ENCODE assay signal across 13 mouse cellular contexts in the genomic region with DNA sequence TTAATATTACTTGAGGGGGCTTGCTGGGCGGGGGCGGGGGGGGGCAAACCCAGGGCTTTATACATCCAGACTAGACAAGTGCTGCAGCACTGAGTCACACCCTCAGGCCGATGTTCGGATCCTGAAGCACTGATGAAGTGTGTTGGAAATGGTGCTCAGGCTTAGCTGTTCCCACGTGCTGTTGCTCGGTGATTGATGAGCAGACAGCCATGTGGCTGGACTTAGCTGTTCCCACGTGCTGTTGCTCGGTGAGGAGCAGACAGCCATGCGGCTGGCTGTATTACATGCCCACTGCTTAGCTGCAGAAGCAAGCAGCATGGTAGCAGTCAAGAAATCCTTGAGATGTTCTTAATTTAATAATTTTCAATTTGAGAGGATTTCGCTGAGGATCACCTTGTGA.
A peak's percentile ranks its signal among the peaks of the same experiment; 100 is the strongest.
DNase-seq lines count a peak whose midpoint lies in the region; ATAC-seq and TF ChIP-seq lines count a peak whose summit lies in the region.
"Had no signal": no experiment of that assay in that cellular context is flagged by ENCODE, and none has a peak within 500 bp of the region (broad histone marks: within the 10 kb centered on the region; RNA-seq: fewer than 3 reads in every experiment).

No protein-coding gene starts in this region.

- 52% methylated on average over 10 of the region's 10 CpGs for WGBS in kidney, embryonic 14.5 days
- 33% methylated on average over 10 of the region's 10 CpGs for WGBS in stomach, embryonic 14.5 days
- WGBS in stomach, postnatal 0 days: 46% methylated on average over 10 of the region's 10 CpGs
- WGBS in intestine, embryonic 16.5 days: 53% methylated on average over 10 of the region's 10 CpGs

- H3K4me2 ChIP-seq in kidney, embryonic 14.5 days (replicated peaks; ENCODE audit: low read depth, low read length): no peak overlapping the region
- no peak overlapping the region for H3K4me2 ChIP-seq in stomach, embryonic 14.5 days (replicated peaks; ENCODE audit: low read depth, low read length)
- H3K4me2 ChIP-seq in stomach, postnatal 0 days (replicated peaks; ENCODE audit: low read depth): no peak overlapping the region
- H3K4me2 ChIP-seq in intestine, embryonic 16.5 days (ENCODE audit: low read depth, low read length): no peak overlapping the region
- H3K4me2 ChIP-seq: limb, embryonic 13.5 days had no signal

- no peaks in the 10 kb centered on the region for H3K9me3 ChIP-seq in kidney, embryonic 14.5 days (ENCODE audit: control insufficient read depth, low read length)
- no peaks in the 10 kb centered on the region for H3K9me3 ChIP-seq in stomach, embryonic 14.5 days (ENCODE audit: control insufficient read depth, low read depth, low read length)
- no peaks in the 10 kb centered on the region for H3K9me3 ChIP-seq in stomach, postnatal 0 days (ENCODE audit: control insufficient read depth, low read length)
- no peaks in the 10 kb centered on the region for H3K9me3 ChIP-seq in intestine, embryonic 16.5 days (ENCODE audit: control insufficient read depth, low read length)
- H3K9me3 ChIP-seq: limb, embryonic 13.5 days; megakaryocyte, embryonic 14.5 days had no signal

- no peak overlapping the region for H3K9ac ChIP-seq in kidney, embryonic 14.5 days (ENCODE audit: low read depth, low read length)
- no peak overlapping the region for H3K9ac ChIP-seq in stomach, embryonic 14.5 days (replicated peaks; ENCODE audit: low read depth, low read length)
- no peak overlapping the region for H3K9ac ChIP-seq in stomach, postnatal 0 days (ENCODE audit: low read length)
- no peak overlapping the region for H3K9ac ChIP-seq in intestine, embryonic 16.5 days (ENCODE audit: low read depth, low read length)
- H3K9ac ChIP-seq: limb, embryonic 13.5 days had no signal

- intact Hi-C loops in left cerebral cortex, postnatal 25 days (cut with DNase I): loop anchor here (10.0 kb wide), 1 partner anchor 168 kb away; no protein-coding TSS in a partner anchor

- no peak for DNase-seq in kidney, postnatal 10 days
- DNase-seq in stomach, postnatal 0 days (ENCODE audit: low spot score): no peak
- DNase-seq in left cerebral cortex, postnatal 25 days (ENCODE audit: low spot score in 2 of 2): no peak
- no peak for DNase-seq in spleen, adult 12 weeks (ENCODE audit: low spot score)
- no peak for DNase-seq in natural killer cell, adult 2 months (ENCODE audit: low spot score in 2 of 2)
- DNase-seq: adrenal gland, postnatal 25 days; cerebellum, postnatal 10 days had no signal

- no peak overlapping the region for H3K27ac ChIP-seq in kidney, embryonic 14.5 days (ENCODE audit: low read depth, low read length)
- H3K27ac ChIP-seq in stomach, embryonic 14.5 days (ENCODE audit: low read length): no peak overlapping the region
- no peak overlapping the region for H3K27ac ChIP-seq in stomach, postnatal 0 days (replicated peaks)
- no peak overlapping the region for H3K27ac ChIP-seq in intestine, embryonic 16.5 days (ENCODE audit: low read length)
- H3K27ac ChIP-seq: limb, embryonic 13.5 days had no signal

- no peaks in the 10 kb centered on the region for H3K4me1 ChIP-seq in kidney, embryonic 14.5 days (ENCODE audit: control insufficient read depth, insufficient read depth, low read length)
- 0 out of 2 replicates have a peak, but pooled peaks cover 2% of the 10 kb centered on the region for H3K4me1 ChIP-seq in stomach, embryonic 14.5 days (ENCODE audit: control insufficient read depth, insufficient read depth, low read length)
- H3K4me1 ChIP-seq in stomach, postnatal 0 days (replicated peaks; ENCODE audit: control insufficient read depth, insufficient read depth): no peaks in the 10 kb centered on the region
- H3K4me1 ChIP-seq in intestine, embryonic 16.5 days (ENCODE audit: control insufficient read depth, insufficient read depth, low read length): peaks cover 3% of the 10 kb centered on the region; the same call in 1 of the 2 replicates

- no peaks in the 10 kb centered on the region for H3K27me3 ChIP-seq in kidney, embryonic 14.5 days (ENCODE audit: control insufficient read depth, insufficient read depth, low read length)
- no peaks in the 10 kb centered on the region for H3K27me3 ChIP-seq in stomach, embryonic 14.5 days (ENCODE audit: control insufficient read depth, insufficient read depth, low read length)
- no peaks in the 10 kb centered on the region for H3K27me3 ChIP-seq in stomach, postnatal 0 days (ENCODE audit: control insufficient read depth, insufficient read depth, low read length)
- H3K27me3 ChIP-seq in intestine, embryonic 16.5 days (replicated peaks; ENCODE audit: control insufficient read depth, insufficient read depth, low read length): no peaks in the 10 kb centered on the region
- H3K27me3 ChIP-seq: limb, embryonic 13.5 days; megakaryocyte, embryonic 14.5 days had no signal

- ATAC-seq in kidney, embryonic 14.5 days (ENCODE audit: low FRiP score, low TSS enrichment): peak; percentile 57; the same call in 1 of the 2 replicates
- ATAC-seq in stomach, embryonic 14.5 days (ENCODE audit: insufficient number of reproducible peaks, insufficient read depth, low FRiP score, low read depth): peak; percentile 38; the same call in 1 of the 2 replicates
- no peak for ATAC-seq in stomach, postnatal 0 days (ENCODE audit: low FRiP score, low TSS enrichment)
- ATAC-seq in intestine, embryonic 16.5 days: peak; percentile 51
- ATAC-seq: Patski had no signal

- no peaks in the 10 kb centered on the region for H3K36me3 ChIP-seq in kidney, embryonic 14.5 days (ENCODE audit: control insufficient read depth, insufficient read depth, low read length)
- H3K36me3 ChIP-seq in stomach, embryonic 14.5 days (ENCODE audit: control insufficient read depth, insufficient read depth, low read length): no peaks in the 10 kb centered on the region; the same call in 1 of the 2 replicates
- no peaks in the 10 kb centered on the region for H3K36me3 ChIP-seq in stomach, postnatal 0 days (ENCODE audit: control insufficient read depth, insufficient read depth, low read length)
- no peaks in the 10 kb centered on the region for H3K36me3 ChIP-seq in intestine, embryonic 16.5 days (ENCODE audit: control insufficient read depth, insufficient read depth, low read length)

- TF ChIP-seq EP300 in stomach, postnatal 0 days (optimal IDR thresholded peaks at IDR 0.05): no peak

- no peak for TF ChIP-seq CTCF in stomach, postnatal 0 days (IDR thresholded peaks at IDR 0.05; ENCODE audit: low read depth)

- no peak overlapping the region for H3K4me3 ChIP-seq in kidney, embryonic 14.5 days (ENCODE audit: low read length)
- H3K4me3 ChIP-seq in stomach, embryonic 14.5 days (ENCODE audit: low read depth, low read length): no peak overlapping the region
- no peak overlapping the region for H3K4me3 ChIP-seq in stomach, postnatal 0 days (ENCODE audit: low read depth, low read length)
- no peak overlapping the region for H3K4me3 ChIP-seq in intestine, embryonic 16.5 days (ENCODE audit: low read length)
- H3K4me3 ChIP-seq: limb, embryonic 13.5 days; megakaryocyte, embryonic 14.5 days had no signal
